Mouse (Mus musculus) layer of hippocampus, postnatal 25 days (tissue): ENCODE measurements at regions not wholly inside any gene's neighbourhood (a gene's known extent, or its start where the extent isn't known, plus 50 kb on each side); places are given as distances from the start of the nearest gene placed in this dataset.
"Not testable (repeated sequence)": the region's sequence is repeated elsewhere in the genome, so short reads cannot be mapped to it uniquely, and the experiment has no call there.

Experiments
- DNase-seq, 2 experiments: peaks; one replicate each; pipeline ENCODE4 v3.0.0; 2022; ENCODE audit warnings: mixed read lengths in 2 of 2, low spot score in 1 of 2; ENCODE audit errors: extremely low spot score in 1 of 2

DNA sequence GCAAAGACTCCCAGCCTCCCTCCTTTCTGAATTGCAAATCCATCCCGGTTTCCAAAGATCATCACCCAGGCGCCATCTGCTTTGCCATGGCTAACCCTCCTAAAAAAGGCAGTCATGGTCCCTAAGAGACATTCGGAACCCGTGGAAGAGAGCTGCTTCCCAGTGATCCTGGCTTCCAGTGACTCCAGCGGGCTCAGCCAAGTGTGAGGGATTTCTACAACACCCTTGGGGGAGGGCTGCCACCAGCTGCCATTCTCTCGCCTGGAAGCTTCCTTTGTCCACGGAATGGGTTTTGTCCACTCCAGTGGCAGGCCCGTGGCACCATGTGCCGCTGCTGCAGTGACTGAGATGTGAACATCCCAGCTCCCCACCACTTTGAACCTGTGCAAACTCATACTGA lies 64.7 kb upstream of the Top1 start:
- DNase-seq: no peak

DNA sequence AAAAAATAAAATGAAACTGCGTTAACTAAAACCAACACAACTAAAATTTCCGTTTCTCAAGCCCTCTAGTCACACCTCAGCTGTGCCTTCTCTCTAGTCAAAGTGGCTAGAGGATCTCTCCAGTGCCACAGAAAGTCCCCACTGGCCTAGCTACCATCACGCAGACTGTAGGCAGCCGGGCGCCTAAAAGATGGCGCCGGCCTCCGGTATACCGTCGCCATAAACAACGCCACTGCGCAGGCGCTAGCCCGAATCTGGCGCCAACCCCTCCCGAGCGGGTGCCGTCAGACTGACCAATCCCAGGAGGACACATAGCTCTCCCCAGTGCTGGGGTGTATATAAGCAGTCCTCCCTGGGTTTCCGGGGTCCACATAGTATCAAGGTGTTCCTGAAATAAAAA lies 62.7 kb upstream of the Top1 start:
- not testable (repeated sequence) for DNase-seq

DNA sequence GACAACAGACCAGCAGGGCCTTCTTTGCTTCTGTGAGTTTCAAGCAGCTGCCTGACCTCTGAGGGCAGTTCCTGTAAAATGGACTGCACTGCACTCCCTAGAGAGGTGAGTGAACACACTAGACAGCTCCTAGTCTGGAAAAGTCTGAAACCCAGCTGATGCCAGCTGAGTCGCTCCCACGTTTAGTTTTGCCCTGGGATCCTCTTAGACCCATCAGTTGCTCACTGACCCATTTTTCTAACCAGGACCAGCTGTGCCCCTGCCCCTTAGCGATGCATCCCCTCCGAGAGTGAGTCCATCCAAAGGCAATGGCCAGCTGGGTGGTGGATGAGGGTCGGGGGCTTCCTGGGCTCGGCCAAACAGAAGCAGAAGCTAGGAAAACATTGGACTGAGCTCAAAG lies 62.2 kb upstream of the Top1 start:
- DNase-seq: no peak

DNA sequence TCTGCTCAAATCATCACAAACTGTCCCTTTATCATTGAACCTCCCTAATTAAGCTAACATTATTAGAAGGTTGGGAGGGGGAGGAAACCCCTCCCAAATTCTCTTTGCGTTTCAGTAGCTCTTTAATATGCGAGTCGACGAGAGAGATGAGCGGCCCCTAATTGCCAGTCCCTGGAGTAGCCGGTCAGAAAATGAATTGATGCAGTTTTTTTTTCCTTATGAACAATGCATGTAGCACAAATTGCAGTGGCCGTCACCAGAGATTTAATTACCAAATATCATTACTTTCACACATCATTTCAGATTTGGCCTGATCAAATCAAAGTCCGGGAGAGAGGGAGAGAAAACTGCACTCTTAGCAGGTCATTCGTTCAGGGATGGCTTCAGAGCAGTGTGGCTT lies 61.1 kb upstream of the Top1 start:
- DNase-seq: no peak

DNA sequence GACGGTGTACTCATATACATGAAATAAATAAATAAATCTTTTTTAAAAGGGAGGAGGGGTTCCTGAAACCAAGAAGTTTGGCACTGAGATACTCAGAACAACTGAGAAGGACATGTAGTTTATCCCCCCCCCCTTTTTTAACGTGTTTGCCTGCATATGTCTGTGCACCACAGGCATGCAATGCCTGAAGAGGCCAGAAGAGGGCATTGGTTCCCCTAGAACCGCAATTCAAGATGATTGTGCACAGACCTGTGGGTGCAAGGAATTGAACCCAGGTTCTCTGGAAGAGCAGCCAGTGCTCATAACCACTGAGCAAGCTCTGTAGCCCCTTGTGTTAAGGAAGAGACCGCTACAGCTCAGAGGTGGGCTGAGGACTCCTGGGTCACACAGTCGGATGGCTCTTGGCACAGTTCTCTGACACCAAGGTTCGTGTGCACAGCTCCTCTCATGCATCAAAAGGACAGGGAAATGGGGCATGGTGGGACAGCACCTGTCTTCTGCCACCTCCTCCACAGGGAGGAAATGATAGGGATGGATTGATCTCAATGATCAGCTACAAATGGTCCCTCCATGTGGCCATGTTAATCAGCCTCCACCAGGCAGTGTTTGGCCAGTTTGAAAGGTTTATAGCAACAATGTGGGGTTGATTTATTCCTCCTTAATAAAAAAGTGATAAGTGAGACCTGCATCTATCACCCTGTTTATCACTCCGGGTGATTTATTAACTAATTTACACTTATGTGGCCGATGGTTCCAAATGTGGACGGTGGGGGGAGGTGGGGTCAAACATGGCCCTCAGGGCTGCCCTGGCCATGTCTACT lies 58.5 kb upstream of the Top1 start:
- DNase-seq: no peak

DNA sequence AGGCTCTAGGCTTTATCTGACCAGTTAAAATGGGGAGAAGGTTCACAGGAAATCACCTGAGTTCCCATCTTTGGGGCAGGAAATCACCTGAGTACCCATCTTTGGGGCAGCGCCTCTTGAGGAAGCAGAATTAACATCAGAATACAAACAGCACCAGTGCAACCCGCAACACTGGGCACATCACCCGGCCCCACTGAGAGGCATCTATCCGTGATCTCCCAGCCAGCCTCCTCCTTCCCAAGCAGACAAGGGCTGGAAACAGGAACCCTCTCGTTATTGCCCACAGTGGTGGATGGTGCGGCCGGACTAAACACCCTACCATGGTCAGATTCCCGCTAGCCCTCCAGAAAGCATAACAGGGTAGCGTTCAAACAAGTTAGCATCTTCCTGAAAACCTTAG lies 57.3 kb upstream of the Top1 start:
- no peak for DNase-seq

DNA sequence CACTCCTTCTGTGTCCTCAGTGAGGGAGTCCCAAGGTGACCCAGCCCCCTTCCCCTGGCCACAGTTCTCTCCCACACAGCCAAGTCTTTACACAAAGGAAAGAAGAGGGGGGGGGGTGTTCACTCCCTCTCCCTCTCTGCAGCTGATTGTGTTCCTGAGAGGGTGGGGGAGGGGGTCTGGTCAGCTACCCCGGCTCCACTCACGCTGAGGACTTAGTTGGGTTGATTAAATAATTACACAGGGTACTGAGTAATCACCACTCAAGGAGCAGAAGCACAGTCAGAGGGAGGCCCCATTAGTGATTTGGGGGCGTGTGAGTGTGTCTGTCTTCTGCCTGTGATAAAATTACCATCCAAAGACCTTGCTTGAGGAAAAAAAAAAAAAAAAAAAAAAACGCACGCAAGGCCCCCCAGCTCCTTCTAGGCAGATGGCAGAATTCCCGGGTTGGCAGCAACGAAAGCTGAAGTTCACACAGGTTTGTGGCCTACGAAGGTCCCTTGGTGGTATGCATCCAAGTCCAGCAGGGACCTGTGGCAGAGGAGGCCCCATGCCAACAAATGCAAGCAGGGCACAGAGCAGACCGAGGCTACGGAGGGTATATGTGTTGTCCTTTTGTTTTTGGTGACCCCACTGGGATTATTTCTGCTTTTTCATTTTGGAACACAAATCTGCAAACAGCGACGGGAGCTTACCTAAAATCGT lies 55.3 kb upstream of the Top1 start:
- no peak for DNase-seq

DNA sequence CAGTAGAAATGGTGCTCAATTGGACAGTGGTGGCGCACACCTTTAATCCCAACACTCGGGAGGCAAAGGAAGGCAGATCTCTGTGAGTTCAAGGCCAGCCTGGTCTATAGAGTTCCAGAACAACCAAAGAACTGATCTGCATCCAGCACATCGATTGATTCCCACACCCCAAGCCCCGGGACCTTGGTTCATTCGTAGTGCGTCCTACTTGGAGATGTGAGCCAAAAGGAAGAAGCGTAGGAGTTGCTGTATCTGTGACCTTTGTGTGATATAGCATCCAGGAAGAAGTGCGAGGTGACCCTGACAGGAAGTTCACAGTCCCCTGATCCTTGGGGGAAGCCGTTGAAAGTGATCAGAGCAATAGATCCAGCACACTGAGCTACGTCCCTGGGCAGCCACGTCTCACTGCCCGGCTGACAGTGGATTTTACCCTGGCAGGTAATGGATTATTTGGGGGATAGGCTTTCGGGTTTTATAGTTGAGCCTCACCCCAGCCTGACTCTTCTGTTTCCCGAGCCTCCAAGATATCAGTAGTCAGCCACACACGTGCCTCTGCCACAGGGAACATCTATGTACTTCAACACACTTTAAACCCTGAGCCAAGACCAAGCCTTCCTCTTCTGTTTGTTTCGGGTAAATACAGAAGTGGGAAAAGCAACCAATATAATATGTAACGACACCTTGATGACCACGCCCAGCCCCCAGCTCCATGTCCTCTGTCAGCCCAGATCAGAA lies 54.1 kb upstream of the Top1 start:
- DNase-seq: no peak

DNA sequence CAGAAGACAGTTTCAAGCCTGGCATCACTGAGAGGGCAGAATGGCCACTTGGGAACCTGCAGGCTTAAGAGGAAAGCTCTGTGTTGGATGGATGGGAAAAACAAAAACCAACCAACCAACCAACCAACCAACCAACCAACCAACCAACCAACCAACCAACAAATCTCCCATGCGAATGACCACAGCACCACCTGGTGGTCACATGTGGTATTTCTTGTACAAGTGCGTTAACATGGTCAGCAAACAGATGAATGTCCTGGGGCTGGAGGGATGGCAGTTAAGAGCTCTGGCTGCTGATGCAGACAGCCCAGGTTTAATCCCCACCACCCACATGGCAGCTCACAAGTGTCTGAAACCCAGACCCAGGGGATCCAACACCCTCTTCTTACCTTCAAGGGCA lies 52.7 kb upstream of the Top1 start:
- DNase-seq: peak; percentile 72 to 90
